Mouse (Mus musculus) adipocyte (in vitro differentiated cells): Measurements from ENCODE around the gene Rhox10.
A peak's percentile ranks its signal among the peaks of the same experiment; 100 is the strongest.
"Not testable (repeated sequence)": the region's sequence is repeated elsewhere in the genome, so short reads cannot be mapped to it uniquely, and the experiment has no call there.

ENCODE experiments used
- DNase-seq: peaks from one replicate; pipeline ENCODE4 v3.0.0-alpha.2; 2016; ENCODE audit warnings: low spot score

Rhox10 gene

DNA sequence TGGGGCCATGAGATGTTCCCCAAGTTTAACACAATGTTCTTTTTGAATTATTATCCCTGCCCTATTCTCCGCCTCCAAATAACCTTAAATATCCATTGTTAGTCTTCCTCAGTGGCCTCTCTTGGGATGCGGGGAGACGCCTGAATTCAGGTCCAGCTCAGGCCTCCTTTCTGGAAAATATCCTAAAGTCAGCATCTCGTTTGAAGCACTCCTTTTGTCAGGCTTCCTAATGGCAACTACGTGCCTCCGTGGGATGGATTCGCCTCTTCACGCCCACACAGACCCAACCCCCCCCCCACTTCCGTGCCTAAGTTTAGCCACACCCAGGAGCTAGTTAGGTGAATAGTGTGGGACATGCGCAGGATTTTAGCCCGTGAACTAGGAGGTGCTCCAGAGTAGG lies at the start of gene Rhox10:
Rhox10 (plus strand) TSS at position 301 of the 400 bp plus-strand sequence.
- DNase-seq = no peak

- DNase-seq = not testable (repeated sequence)
Measured at GRCm38 (mm10) chrX:38018597-38018996, 47.7 kb upstream of the Rhox10 start, which contains the start of gene Btg1-ps1. Btg1-ps1 (minus strand) TSS chrX:38018815.

- DNase-seq = no peak
Measured at GRCm38 (mm10) chrX:38033841-38034240, 32.4 kb upstream of the Rhox10 start.

DNA sequence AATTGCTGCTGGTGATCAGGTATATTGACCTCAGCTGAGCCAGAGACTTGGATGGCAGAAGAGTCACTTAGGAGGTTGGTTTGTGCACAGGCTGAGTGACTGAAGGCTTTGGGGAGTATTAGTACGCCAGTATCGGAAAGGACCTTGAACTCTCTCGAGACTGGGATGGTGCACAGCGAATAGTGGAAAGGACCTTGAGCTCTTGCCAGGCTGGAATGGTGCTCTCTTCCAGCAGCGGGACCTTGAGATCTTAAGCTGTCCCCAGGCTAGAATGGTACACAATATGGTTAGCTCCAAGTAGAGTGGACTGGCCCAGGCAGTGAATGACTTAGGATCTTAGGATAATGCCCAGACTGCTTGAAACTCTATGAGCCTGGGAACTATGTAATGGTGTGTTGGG lies 26.6 kb upstream of the Rhox10 start:
- no peak for DNase-seq

GRCm38 (mm10) chrX:38043014-38043413 lies 23.3 kb upstream of the Rhox10 start, which contains the start of gene Btg1-ps2:
Btg1-ps2 (minus strand) TSS chrX:38043114.
- not testable (repeated sequence) for DNase-seq

GRCm38 (mm10) chrX:38061544-38061943 lies 4.7 kb upstream of the Rhox10 start:
- DNase-seq = peak; percentile 49

GRCm38 (mm10) chrX:38084226-38084625 lies 18.0 kb downstream of the Rhox10 start:
- DNase-seq = peak; percentile 3

- no peak for DNase-seq
Measured at GRCm38 (mm10) chrX:38085041-38085440, 18.8 kb downstream of the Rhox10 start, which contains the start of gene Rhox11. Rhox11 (minus strand) TSS chrX:38085141.

GRCm38 (mm10) chrX:38110807-38111206 lies 44.5 kb downstream of the Rhox10 start, which contains the start of gene Rhox12:
Rhox12 (minus strand) TSS chrX:38110907.
- no peak for DNase-seq

- DNase-seq = no peak
Measured at GRCm38 (mm10) chrX:38120982-38121381, 54.7 kb downstream of the Rhox10 start, which contains the start of gene Rhox13. Rhox13 (plus strand) TSS chrX:38121219.
